Mouse (Mus musculus): Measurements from ENCODE around the gene Wnt8b. TPM values are rescaled to one million over a fixed set of nuclear protein-coding genes. Genes with fewer than 3 reads are reported as not detected.

The Wnt8b gene
- total and polyA plus RNA-seq, 3 experiments: not detected

DNA sequence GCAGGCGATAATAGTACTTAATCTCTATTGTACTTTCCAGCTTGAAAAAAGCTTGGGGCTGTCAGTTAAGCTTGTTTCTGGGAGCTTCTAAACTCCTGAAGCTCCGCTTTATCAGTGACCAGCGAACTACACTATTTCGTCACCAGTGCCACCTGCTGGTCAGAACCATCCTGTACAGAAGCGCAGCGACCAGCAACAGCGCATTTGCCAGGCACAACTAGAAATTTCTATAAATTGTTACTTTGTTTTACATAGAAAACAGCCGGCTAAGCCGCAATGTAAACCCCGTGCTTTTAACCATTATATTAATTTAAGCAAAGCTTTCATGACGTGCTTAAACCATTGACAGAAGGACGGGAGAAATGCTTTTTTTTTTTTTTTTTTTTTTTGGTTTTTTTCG is 51.5 kb downstream of the Wnt8b start:
- H3K79me2 ChIP-seq (ENCODE audit: control insufficient read depth, insufficient read depth, low read length, poor library complexity): no peaks in the 10 kb centered on the region
- H3K27me3 ChIP-seq (ENCODE audit: control insufficient read depth in 1 of 2, insufficient read depth in 2 of 2, low read length in 2 of 2): no peaks in the 10 kb centered on the region
- H3K4me3 ChIP-seq (ENCODE audit: control insufficient read depth in 1 of 2, insufficient read depth in 1 of 2, low read depth in 2 of 2, low read length in 2 of 2): no peak overlapping the region
- H3K36me3 ChIP-seq (ENCODE audit: control insufficient read depth in 1 of 2, insufficient read depth in 2 of 2, low read length in 2 of 2): peaks cover 0 to 1% of the 10 kb centered on the region in 2 experiments; a peak in 2 of 4 replicates
- no peaks in the 10 kb centered on the region for H3K9me3 ChIP-seq (replicated peaks; ENCODE audit: insufficient read depth, low read length)
- H3K4me1 ChIP-seq (ENCODE audit: control insufficient read depth in 1 of 2, insufficient read depth in 2 of 2, low read length in 2 of 2): no peaks in the 10 kb centered on the region
- DNase-seq (ENCODE audit: low read depth, low spot score): peak; percentile 85
- no peak for TF ChIP-seq GABPA (IDR thresholded peaks at IDR 0.05; ENCODE audit: low read depth, low read length)
- no peak for TF ChIP-seq UBTF (IDR thresholded peaks at IDR 0.05; ENCODE audit: borderline replicate concordance, insufficient read depth, low read depth, low read length)
- TF ChIP-seq NELFE (IDR thresholded peaks at IDR 0.05; ENCODE audit: low read depth, low read length): no peak
- no peak for TF ChIP-seq MXI1 (IDR thresholded peaks at IDR 0.05; ENCODE audit: low read depth, low read length)
- no peak for TF ChIP-seq HCFC1 (IDR thresholded peaks at IDR 0.05; ENCODE audit: low read depth, low read length)
- no peak for TF ChIP-seq POLR2A (IDR thresholded peaks at IDR 0.05; ENCODE audit: control insufficient read depth in 1 of 2, insufficient read depth in 1 of 2, low read depth in 1 of 2, low read length in 2 of 2, poor library complexity in 1 of 2)
- TF ChIP-seq CTCF (IDR thresholded peaks at IDR 0.05 in 2 of 3, conservative IDR thresholded peaks at IDR 0.05 in 1 of 3; ENCODE audit: control insufficient read depth in 1 of 3, insufficient read depth in 1 of 3, low read depth in 2 of 3, low read length in 3 of 3, poor library complexity in 1 of 3, severe bottlenecking in 1 of 3): peak; percentile 60 to 90 (median 86)
- TF ChIP-seq ZMIZ1 (IDR thresholded peaks at IDR 0.05; ENCODE audit: low read depth, low read length): no peak
- TF ChIP-seq MAFK (IDR thresholded peaks at IDR 0.05; ENCODE audit: borderline replicate concordance, low read depth, low read length): no peak
- TF ChIP-seq ZC3H11A (IDR thresholded peaks at IDR 0.05; ENCODE audit: low read depth, low read length): peak; percentile 28; the same call in 1 of the 2 replicates
- peak; percentile 80 for TF ChIP-seq SMC3 (IDR thresholded peaks at IDR 0.05; ENCODE audit: low read depth, low read length)
- no peak for TF ChIP-seq CHD1 (IDR thresholded peaks at IDR 0.05; ENCODE audit: low read depth, low read length)
- TF ChIP-seq TAL1 (IDR thresholded peaks at IDR 0.05; ENCODE audit: low read length): no peak
- no peak for TF ChIP-seq TBP (IDR thresholded peaks at IDR 0.05; ENCODE audit: low read depth, low read length)
- no peak for TF ChIP-seq MAZ (IDR thresholded peaks at IDR 0.05; ENCODE audit: low read depth, low read length)
- no peak for TF ChIP-seq JUND (IDR thresholded peaks at IDR 0.05; ENCODE audit: low read depth, low read length)
- no peak for TF ChIP-seq RCOR1 (IDR thresholded peaks at IDR 0.05; ENCODE audit: low read depth, low read length)
- no peak for TF ChIP-seq E2F4 (IDR thresholded peaks at IDR 0.05; ENCODE audit: borderline replicate concordance, low read depth, low read length)
- TF ChIP-seq KAT2A (conservative IDR thresholded peaks at IDR 0.05; ENCODE audit: low read depth, low read length): no peak
- no peak for TF ChIP-seq POLR2AphosphoS2 (IDR thresholded peaks at IDR 0.05; ENCODE audit: low read length)
- TF ChIP-seq GATA1 (IDR thresholded peaks at IDR 0.05; ENCODE audit: low read depth, low read length): peak; percentile 61; the same call in 1 of the 2 replicates
- no peak for TF ChIP-seq SIN3A (IDR thresholded peaks at IDR 0.05; ENCODE audit: low read length)
- TF ChIP-seq USF2 (IDR thresholded peaks at IDR 0.05; ENCODE audit: borderline replicate concordance in 1 of 2, insufficient read depth in 1 of 2, low read depth in 1 of 2, low read length in 2 of 2): no peak
- TF ChIP-seq MEF2A (IDR thresholded peaks at IDR 0.05; ENCODE audit: extremely low read depth, insufficient replicate concordance, low read depth, low read length, poor library complexity, severe bottlenecking): no peak
- no peak for TF ChIP-seq ELF1 (IDR thresholded peaks at IDR 0.05; ENCODE audit: low read depth, low read length)
- TF ChIP-seq CHD2 (IDR thresholded peaks at IDR 0.05; ENCODE audit: low read length): no peak
- TF ChIP-seq TCF12 (IDR thresholded peaks at IDR 0.05; ENCODE audit: low read depth, low read length): no peak
- TF ChIP-seq BHLHE40 (IDR thresholded peaks at IDR 0.05; ENCODE audit: borderline replicate concordance, low read depth, low read length): no peak
- TF ChIP-seq ZKSCAN1 (IDR thresholded peaks at IDR 0.05; ENCODE audit: low read depth, low read length): no peak
- TF ChIP-seq MYB (IDR thresholded peaks at IDR 0.05; ENCODE audit: low read depth, low read length): no peak
- no peak for TF ChIP-seq ETS1 (IDR thresholded peaks at IDR 0.05; ENCODE audit: low read depth, low read length)
- no peak for TF ChIP-seq MAX (IDR thresholded peaks at IDR 0.05; ENCODE audit: low read length)
- peak; percentile 64 for TF ChIP-seq RAD21 (IDR thresholded peaks at IDR 0.05; ENCODE audit: low read depth, low read length)
- TF ChIP-seq EP300 (IDR thresholded peaks at IDR 0.05; ENCODE audit: low read depth in 1 of 2, low read length in 2 of 2): no peak
- no peak for TF ChIP-seq POLR2AphosphoS5 (IDR thresholded peaks at IDR 0.05; ENCODE audit: borderline replicate concordance, low read depth, low read length)
- peak; percentile 80 for TF ChIP-seq ZNF384 (IDR thresholded peaks at IDR 0.05; ENCODE audit: low read depth, low read length)
- TF ChIP-seq MYC (IDR thresholded peaks at IDR 0.05; ENCODE audit: low read depth, low read length): no peak
- no peak for TF ChIP-seq NRF1 (IDR thresholded peaks at IDR 0.05; ENCODE audit: insufficient read depth, low read depth, low read length, poor library complexity, severe bottlenecking)
- no peak overlapping the region for H3K9ac ChIP-seq (ENCODE audit: control insufficient read depth, low read depth, low read length, poor library complexity, severe bottlenecking)
- H3K27ac ChIP-seq (ENCODE audit: control insufficient read depth, low read depth, low read length): no peak overlapping the region
